Mouse (Mus musculus) kidney, postnatal 36 days (tissue): ENCODE measurements around the gene Ciita.
A peak's percentile ranks its signal among the peaks of the same experiment; 100 is the strongest.

Experiments used
- DNase-seq, 2 experiments: peaks; one replicate each; pipeline ENCODE4 v3.0.0; 2021 to 2022; ENCODE audit warnings: mixed read lengths in 2 of 2

Gene Ciita

DNA sequence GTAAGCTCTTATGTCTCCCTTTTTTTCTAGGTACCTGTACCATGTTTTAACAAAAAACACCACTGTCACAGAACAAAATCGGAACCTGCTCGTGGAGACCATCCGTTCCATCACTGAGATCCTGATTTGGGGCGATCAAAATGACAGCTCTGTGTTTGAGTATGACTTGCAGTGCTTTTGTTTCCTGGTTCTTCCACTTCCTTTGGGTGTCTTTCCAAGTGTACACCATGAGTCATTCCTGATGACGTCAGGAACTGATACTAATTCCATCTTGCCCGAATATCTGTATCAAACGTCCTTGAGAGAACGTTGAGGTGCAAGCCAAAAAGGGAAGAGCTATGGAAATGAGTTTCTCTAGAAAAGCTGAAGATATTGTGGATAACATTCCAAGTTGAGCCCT, 80.1 kb downstream of the Ciita start:
- no peak for DNase-seq

GRCm38 (mm10) chr16:10565278-10565885, 85.5 kb downstream of the Ciita start:
- peak; percentile 48 to 81 for DNase-seq

- DNase-seq, result no peak
These were observed 87.3 kb downstream of the Ciita start for GRCm38 (mm10) chr16:10567153-10567552.

- no peak for DNase-seq
These were observed 90.0 kb downstream of the Ciita start for GRCm38 (mm10) chr16:10569809-10570395.

DNA sequence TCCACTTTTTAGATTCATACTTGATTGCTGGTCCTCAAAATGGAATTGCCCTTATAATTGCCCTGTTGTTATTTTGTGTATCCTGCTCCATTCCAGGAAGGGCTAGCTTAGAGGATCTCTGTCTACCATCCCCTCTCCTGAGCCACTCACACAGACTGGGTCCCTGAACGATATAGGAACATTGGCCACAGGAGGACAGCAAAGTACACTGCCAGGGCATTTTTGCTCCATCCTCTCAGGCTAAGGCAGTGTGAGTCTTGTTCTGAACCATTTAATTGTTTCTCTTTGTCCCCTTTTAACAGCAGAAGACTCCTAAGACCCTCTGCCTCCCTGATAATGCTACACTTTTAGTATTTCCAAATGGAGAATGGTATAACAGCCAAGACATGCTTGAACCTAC, 90.8 kb downstream of the Ciita start:
- DNase-seq, result peak; percentile 46 to 83

- peak in 1 of 2 experiments; percentile 8 for DNase-seq
These were observed 92.0 kb downstream of the Ciita start for GRCm38 (mm10) chr16:10571820-10572219.

DNA sequence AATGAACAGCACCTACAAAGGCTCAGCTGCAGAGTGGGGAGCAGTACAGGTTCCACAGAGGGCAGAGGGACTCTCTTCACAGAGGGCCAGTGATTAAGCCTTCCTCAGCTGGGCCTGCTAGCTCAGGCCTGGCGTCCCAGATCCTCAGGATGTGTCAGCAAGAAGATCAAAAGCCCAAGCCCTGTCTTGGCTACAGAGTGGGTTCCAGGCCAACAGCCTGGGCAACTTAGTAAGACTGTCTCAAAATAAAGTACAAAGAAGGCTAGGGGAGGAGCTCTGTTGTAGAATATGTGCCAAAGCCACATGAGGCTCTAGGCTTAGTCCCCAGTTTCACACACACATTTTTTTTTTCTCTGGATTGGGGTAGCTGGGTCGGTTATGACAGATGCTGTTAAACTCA, 95.1 kb downstream of the Ciita start:
- DNase-seq, result no peak

DNA sequence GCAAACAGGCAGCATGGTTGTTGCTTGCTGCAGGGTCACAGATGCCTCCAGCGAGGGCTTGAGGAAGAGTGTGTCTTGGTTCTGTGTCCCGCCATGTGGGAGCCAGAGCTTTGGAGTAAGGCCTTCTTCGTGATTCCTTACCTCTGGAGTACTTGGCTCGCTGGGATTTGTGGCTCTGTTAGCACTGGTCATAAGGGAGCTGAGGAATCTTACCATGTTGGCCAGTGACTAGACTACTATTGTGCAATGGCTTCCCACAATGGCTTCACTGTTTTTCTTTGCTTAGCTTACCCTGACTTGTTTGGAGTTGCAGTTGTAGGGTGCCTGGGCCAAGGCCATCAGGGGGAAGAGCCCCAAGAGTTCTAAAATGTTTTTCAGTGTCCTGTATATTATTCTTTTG, 96.1 kb downstream of the Ciita start:
- DNase-seq, result no peak

DNA sequence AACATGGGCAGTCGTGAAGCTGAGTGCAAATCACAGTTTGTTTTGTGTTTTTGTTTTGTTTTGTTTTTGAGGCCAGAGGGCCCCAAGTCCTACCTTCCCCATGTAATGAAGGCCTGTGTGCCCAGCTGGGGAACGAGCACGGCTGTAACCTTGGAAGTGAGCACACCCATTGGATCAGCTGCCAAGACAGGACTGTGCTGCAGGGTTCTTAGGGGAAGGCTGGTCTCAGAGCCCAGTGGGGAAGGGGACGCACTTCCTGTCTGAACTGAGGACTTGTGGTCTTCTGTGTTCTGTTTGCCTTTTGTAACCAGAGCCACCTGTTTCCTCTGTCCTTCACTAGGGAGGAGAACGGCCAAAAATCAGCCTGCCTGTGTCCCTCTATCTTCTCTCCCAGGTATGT, 97.7 kb downstream of the Ciita start:
- no peak for DNase-seq
